In genomic region chr5:114127374-114128349, GRCm38 (mm10) we compare ENCODE assay signal across 8 mouse cellular contexts. TPM values are rescaled to one million over a fixed set of nuclear protein-coding genes. Genes with fewer than 3 reads are reported as not detected.
DNase-seq lines count a peak whose midpoint lies in the region; ATAC-seq and TF ChIP-seq lines count a peak whose summit lies in the region.

Alkbh2 (minus strand) TSS chr5:114128218.

- peak; percentile 8; the same call in 1 of the 2 replicates for ATAC-seq in forebrain, embryonic 12.5 days (ENCODE audit: low FRiP score)
- ATAC-seq in heart, embryonic 16.5 days (replicated peaks; ENCODE audit: extremely low read depth, insufficient read depth, low FRiP score) = peak; percentile 23; the same call in 1 of the 2 replicates
- ATAC-seq in liver, embryonic 16.5 days (ENCODE audit: low read depth) = peak; percentile 9; the same call in 1 of the 2 replicates
- 0 out of 2 replicates have a peak, but pooled peaks have one; percentile 8 for ATAC-seq in neural tube, embryonic 13.5 days (ENCODE audit: low read depth)

- peak within 1 kb of the TSS; percentile 83 for H3K27ac ChIP-seq in forebrain, embryonic 12.5 days
- peak within 1 kb of the TSS; percentile 83 for H3K27ac ChIP-seq in heart, embryonic 16.5 days (ENCODE audit: low read length)
- peak within 1 kb of the TSS; percentile 84 for H3K27ac ChIP-seq in liver, embryonic 16.5 days (ENCODE audit: low read length)
- H3K27ac ChIP-seq in neural tube, embryonic 13.5 days (replicated peaks) = peak within 1 kb of the TSS; percentile 86

- H3K4me1 ChIP-seq in E14TG2a.4 (replicated peaks; ENCODE audit: low read depth, low read length) = peaks cover 78% of the 10 kb centered on the region
- peaks cover 26% of the 10 kb centered on the region for H3K4me1 ChIP-seq in forebrain, embryonic 12.5 days
- H3K4me1 ChIP-seq in heart, embryonic 16.5 days (ENCODE audit: control insufficient read depth, insufficient read depth, low read length) = peaks cover 20% of the 10 kb centered on the region
- H3K4me1 ChIP-seq in liver, embryonic 16.5 days (ENCODE audit: control insufficient read depth, low read depth, low read length) = peaks cover 38% of the 10 kb centered on the region
- H3K4me1 ChIP-seq in neural tube, embryonic 13.5 days (replicated peaks) = peaks cover 30% of the 10 kb centered on the region

- H3K4me3 ChIP-seq in E14TG2a.4 (replicated peaks; ENCODE audit: low read length) = peak within 1 kb of the TSS; percentile 94
- H3K4me3 ChIP-seq in forebrain, embryonic 12.5 days (replicated peaks) = peak within 1 kb of the TSS; percentile 65
- peak within 1 kb of the TSS; percentile 62 for H3K4me3 ChIP-seq in heart, embryonic 16.5 days (ENCODE audit: low read length)
- peak within 1 kb of the TSS; percentile 76 for H3K4me3 ChIP-seq in liver, embryonic 16.5 days (ENCODE audit: low read depth, low read length)
- peak within 1 kb of the TSS; percentile 71 for H3K4me3 ChIP-seq in neural tube, embryonic 13.5 days

- H3K9me3 ChIP-seq in E14TG2a.4 (ENCODE audit: low read length) = no peaks in the 10 kb centered on the region
- no peaks in the 10 kb centered on the region for H3K9me3 ChIP-seq in forebrain, embryonic 12.5 days
- no peaks in the 10 kb centered on the region for H3K9me3 ChIP-seq in heart, embryonic 16.5 days (replicated peaks; ENCODE audit: control insufficient read depth, low read length)
- H3K9me3 ChIP-seq in liver, embryonic 16.5 days (replicated peaks; ENCODE audit: control insufficient read depth, low read length) = no peaks in the 10 kb centered on the region
- no peaks in the 10 kb centered on the region for H3K9me3 ChIP-seq in neural tube, embryonic 13.5 days

- no peaks in the 10 kb centered on the region for H3K27me3 ChIP-seq in E14TG2a.4 (ENCODE audit: insufficient read depth, low read length)
- H3K27me3 ChIP-seq in forebrain, embryonic 12.5 days = no peaks in the 10 kb centered on the region
- H3K27me3 ChIP-seq in heart, embryonic 16.5 days (ENCODE audit: control insufficient read depth, insufficient read depth, low read length) = no peaks in the 10 kb centered on the region
- H3K27me3 ChIP-seq in liver, embryonic 16.5 days (ENCODE audit: control insufficient read depth, insufficient read depth, low read depth, low read length) = no peaks in the 10 kb centered on the region
- no peaks in the 10 kb centered on the region for H3K27me3 ChIP-seq in neural tube, embryonic 13.5 days

- peak; percentile 74 for DNase-seq in c-Kit-positive CD71-positive TER-119-positive erythroid progenitor cells, embryonic 14.5 days (ENCODE audit: low spot score)
- DNase-seq in kidney, postnatal 25 days = peak; percentile 86 to 88
- peak; percentile 94 for DNase-seq in testis, postnatal 10 days (ENCODE audit: low spot score)

- H3K36me3 ChIP-seq in E14TG2a.4 (ENCODE audit: insufficient read depth, low read length) = peaks cover 44% of the 10 kb centered on the region
- H3K36me3 ChIP-seq in forebrain, embryonic 12.5 days (replicated peaks) = peaks cover 31% of the 10 kb centered on the region
- H3K36me3 ChIP-seq in heart, embryonic 16.5 days (ENCODE audit: control insufficient read depth, insufficient read depth) = peaks cover 13% of the 10 kb centered on the region
- H3K36me3 ChIP-seq in liver, embryonic 16.5 days (ENCODE audit: control insufficient read depth, insufficient read depth) = no peaks in the 10 kb centered on the region
- H3K36me3 ChIP-seq in neural tube, embryonic 13.5 days = peaks cover 22% of the 10 kb centered on the region

- peak within 1 kb of the TSS; percentile 96 for H3K4me2 ChIP-seq in forebrain, embryonic 12.5 days
- peak within 1 kb of the TSS; percentile 86 for H3K4me2 ChIP-seq in heart, embryonic 16.5 days (ENCODE audit: low read depth, low read length)
- H3K4me2 ChIP-seq in liver, embryonic 16.5 days (ENCODE audit: low read depth, low read length) = peak within 1 kb of the TSS; percentile 99
- H3K4me2 ChIP-seq in neural tube, embryonic 13.5 days = peak within 1 kb of the TSS; percentile 91

- under 1% methylated on average over 68 of the region's 69 CpGs for WGBS in forebrain, embryonic 12.5 days
- under 1% methylated on average over 69 of the region's 69 CpGs for WGBS in heart, embryonic 16.5 days
- WGBS in liver, embryonic 16.5 days (ENCODE audit: insufficient replicate concordance) = under 1% methylated on average over 69 of the region's 69 CpGs
- WGBS in neural tube, embryonic 13.5 days = under 1% methylated on average over 68 of the region's 69 CpGs

- H3K9ac ChIP-seq in forebrain, embryonic 12.5 days = peak within 1 kb of the TSS; percentile 72
- H3K9ac ChIP-seq in heart, embryonic 16.5 days (ENCODE audit: low read length) = peak within 1 kb of the TSS; percentile 75
- H3K9ac ChIP-seq in liver, embryonic 16.5 days (ENCODE audit: low read depth, low read length) = peak within 1 kb of the TSS; percentile 73
- peak within 1 kb of the TSS; percentile 79 for H3K9ac ChIP-seq in neural tube, embryonic 13.5 days

- peak; percentile 72 for TF ChIP-seq CTCF in E14TG2a.4 (conservative IDR thresholded peaks at IDR 0.05; ENCODE audit: low read length)

RNA-seq across cellular contexts. Expression of gene Alkbh2, which starts in this region (rescaled TPM):
- polyA plus RNA-seq in forebrain, embryonic 12.5 days (2016; fragmentation: Nextera tagmentation; extraction: Ambion mirVana) = 10.9 and 11.3 TPM in 2 replicates
- polyA plus RNA-seq in heart, embryonic 16.5 days (2015; fragmentation: Nextera tagmentation; extraction: Ambion mirVana) = 7.3 and 8.0 TPM in 2 replicates
- polyA plus RNA-seq in liver, embryonic 16.5 days (2015; fragmentation: Nextera tagmentation; extraction: Ambion mirVana) = 2.5 and 3.4 TPM in 2 replicates
- polyA plus RNA-seq in neural tube, embryonic 13.5 days (2015; fragmentation: Nextera tagmentation; extraction: Ambion mirVana) = 7.3 and 9.7 TPM in 2 replicates

Comparison
In these comparisons a context has a peak if more than half of its experiments do, and no peak if none do; other contexts are left out.
1. Peak in every context shown above with its lines: DNase-seq, ATAC-seq, H3K4me3 ChIP-seq and H3K27ac ChIP-seq.